Mouse (Mus musculus) kidney, adult 10 weeks (tissue): ENCODE measurements around the gene Zfp729b. TPM values are rescaled to one million over a fixed set of nuclear protein-coding genes. Genes with fewer than 3 reads are reported as not detected.

Experiments
- polyA plus RNA-seq: library from polyadenylated mRNA; stranded (reverse); fragments of 350-450 nt; fragmentation: Illumina TruSeq; extraction: RNeasy Lipid Tissue Mini Kit (QIAGEN cat#74804); gene quantifications from one replicate; pipeline ENCODE4 v1.2.3, GENCODE M21; 2014; ENCODE audit warnings: low read depth, low replicate concordance

Zfp729b gene
- 34.3 TPM for polyA plus RNA-seq

DNA sequence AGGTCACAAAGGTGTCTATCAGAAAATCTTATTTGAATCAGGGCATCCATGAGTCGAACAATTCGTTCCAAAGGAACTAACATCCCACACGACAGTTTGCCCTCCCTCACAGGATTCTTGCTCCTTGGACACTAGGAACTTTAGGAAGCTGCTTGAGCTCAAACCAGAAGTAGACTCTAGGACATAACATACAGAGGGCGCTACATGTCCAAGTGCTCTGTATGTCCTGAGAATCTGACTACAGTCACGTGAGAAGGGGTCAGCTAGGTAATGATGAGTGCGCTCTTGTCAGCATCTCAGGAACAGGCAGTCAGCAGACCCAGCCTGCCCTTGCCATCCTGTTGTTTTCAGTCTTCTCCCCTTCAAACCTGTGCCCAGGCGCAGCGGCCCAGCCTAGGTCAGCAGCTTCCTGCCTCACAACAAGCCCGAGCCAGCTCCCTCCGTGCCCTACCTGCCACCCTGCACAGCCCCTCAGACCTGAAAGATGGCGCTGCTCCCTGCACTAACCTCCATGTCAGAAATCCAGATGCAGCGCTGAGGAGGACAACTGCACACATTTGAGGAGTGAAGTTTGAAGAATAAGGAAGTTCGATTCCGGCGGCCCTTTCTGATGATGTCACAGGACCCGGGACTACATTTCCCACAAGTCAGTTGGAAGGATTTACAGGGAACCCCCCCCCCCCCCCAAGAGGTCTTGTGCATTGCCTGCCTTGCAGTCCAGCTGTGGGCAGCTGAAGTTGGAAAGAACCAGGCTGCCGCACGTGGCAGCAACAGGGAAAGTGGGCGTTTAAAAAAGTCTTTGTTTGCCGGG is at the start of gene Zfp729b:
Gene Zfp729b (minus strand): TSS at position 642 of the 811 bp plus-strand sequence.

DNA sequence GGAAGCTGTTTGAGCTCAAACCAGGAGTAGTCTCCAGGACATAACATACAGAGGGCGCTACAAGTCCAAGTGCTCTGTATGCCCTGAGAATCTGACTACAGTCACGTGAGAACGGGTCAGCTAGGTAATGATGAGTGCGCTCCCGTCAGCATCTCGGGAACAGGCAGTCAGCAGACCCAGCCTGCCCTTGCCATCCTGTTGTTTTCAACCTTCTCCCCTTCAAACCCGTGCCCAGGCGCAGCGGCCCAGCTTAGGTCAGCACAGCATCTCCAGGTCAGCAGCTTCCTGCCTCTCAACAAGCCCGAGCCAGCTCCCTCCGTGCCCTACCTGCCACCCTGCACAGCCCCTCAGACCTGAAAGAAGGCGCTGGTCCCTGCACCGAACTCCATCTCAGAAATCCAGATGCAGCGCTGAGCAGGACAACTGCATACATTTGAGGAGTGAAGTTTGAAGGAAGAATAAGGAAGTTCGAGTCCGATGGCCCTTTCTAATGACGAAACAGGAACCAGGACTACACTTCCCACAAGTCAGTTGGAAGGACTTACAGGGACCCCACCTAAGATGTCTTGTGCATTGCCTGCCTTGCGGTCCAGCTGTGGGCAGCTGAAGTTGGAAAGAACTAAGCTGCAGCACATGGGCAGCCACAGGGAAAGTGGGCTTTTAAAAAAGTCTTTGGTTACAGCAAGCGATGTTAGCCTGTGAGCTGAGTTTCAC is 27.9 kb upstream of the Zfp729b start, which contains the start of the genes Gm49345 and Zfp729a:
Gene Gm49345 (minus strand): TSS at position 476 of the 714 bp plus-strand sequence.
Gene Zfp729a (minus strand): TSS at position 498 of the 714 bp plus-strand sequence.

DNA sequence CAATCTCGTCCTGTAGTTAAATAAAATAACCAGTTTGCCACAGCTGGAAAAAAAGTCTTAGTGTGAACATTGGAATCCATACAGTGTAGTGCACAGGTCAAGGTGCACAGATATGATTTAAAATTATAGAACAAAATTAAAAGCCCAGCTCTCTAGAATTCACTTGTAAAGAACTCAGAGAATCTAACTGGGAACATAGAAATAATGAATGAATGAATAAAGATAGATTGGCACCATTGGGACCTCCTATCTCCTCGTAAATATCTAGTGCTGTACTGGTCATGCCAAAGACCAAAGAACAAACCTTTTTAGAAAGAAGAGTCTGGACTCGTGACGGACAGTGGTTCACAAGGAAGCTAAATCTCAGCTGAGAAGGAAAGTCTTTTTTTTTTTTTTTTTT is 55.8 kb downstream of the Zfp729b start, which contains the start of gene Zfp748:
Gene Zfp748 (minus strand): TSS at position 101 of the 400 bp plus-strand sequence.

Other genes starting within 250 kb of the Zfp729b start
- not detected for gene Gm28044, start 249.2 kb downstream of the Zfp729b start, polyA plus RNA-seq
- gene Zfp953, start 249.1 kb downstream of the Zfp729b start, polyA plus RNA-seq = 12.6 TPM
- gene Gm28041, start 234.0 kb downstream of the Zfp729b start, polyA plus RNA-seq = not detected
- gene Zfp456, start 233.9 kb downstream of the Zfp729b start, polyA plus RNA-seq = 7.3 TPM
- gene Zfp429, start 209.9 kb downstream of the Zfp729b start, polyA plus RNA-seq = 16.3 TPM
- 3.8 TPM for gene Zfp459, start 188.3 kb downstream of the Zfp729b start, polyA plus RNA-seq
- 86.6 TPM for gene Zfp874a, start 158.1 kb downstream of the Zfp729b start, polyA plus RNA-seq
- gene Zfp874b, start 125.4 kb downstream of the Zfp729b start, polyA plus RNA-seq = 39.0 TPM
- 26.0 TPM for gene Zfp58, start 109.2 kb downstream of the Zfp729b start, polyA plus RNA-seq
- not detected for gene Gm26965, start 83.6 kb downstream of the Zfp729b start, polyA plus RNA-seq
- 23.8 TPM for gene Zfp87, start 83.5 kb downstream of the Zfp729b start, polyA plus RNA-seq
- 23.0 TPM for gene Zfp748, start 55.9 kb downstream of the Zfp729b start, polyA plus RNA-seq
- not detected for gene Gm49345, start 28.1 kb upstream of the Zfp729b start, polyA plus RNA-seq
- 32.0 TPM for gene Zfp729a, start 28.1 kb upstream of the Zfp729b start, polyA plus RNA-seq
- gene Zfp738, start 77.4 kb upstream of the Zfp729b start, polyA plus RNA-seq = 13.9 TPM
- 40.3 TPM for gene Zfp65, start 119.5 kb upstream of the Zfp729b start, polyA plus RNA-seq
- gene Zfp85, start 145.5 kb upstream of the Zfp729b start, polyA plus RNA-seq = 15.6 TPM
- gene Zfp493, start 170.0 kb upstream of the Zfp729b start, polyA plus RNA-seq = 6.0 TPM
- gene Zfp273, start 204.0 kb upstream of the Zfp729b start, polyA plus RNA-seq = 16.8 TPM
- gene Gm10037, start 221.4 kb upstream of the Zfp729b start, polyA plus RNA-seq = 2.5 TPM